Mouse (Mus musculus): Measurements from ENCODE around the gene Gm13694. TPM values are rescaled to one million over a fixed set of nuclear protein-coding genes. Genes with fewer than 3 reads are reported as not detected.
"Not testable (repeated sequence)": the region's sequence is repeated elsewhere in the genome, so short reads cannot be mapped to it uniquely, and the experiment has no call there.

Gm13694 gene
- under 1 TPM; 0.69 to 0.95 TPM for total RNA-seq (2021)
- long read RNA-seq, experiment 1, result 0 reads
- long read RNA-seq, experiment 2, result 0 reads

- intact Hi-C loops (cut with DNase I); H3K4me3 ChIP-seq; DNase-seq; H3K27ac ChIP-seq: not testable (repeated sequence)
Observed at GRCm38 (mm10) chr2:83978633-83979032, at the start of gene Gm13694. Gene Gm13694, plus strand, starts transcription at chr2:83978933.

- intact Hi-C loops (cut with DNase I), result no loop called here
- no peak for DNase-seq
- Histone ChIP-seq H3K27ac (no peak overlapping the region), H3K4me3 (no peak overlapping the region)
- no peak for TF ChIP-seq CTCF (IDR thresholded peaks at IDR 0.05)
Observed at GRCm38 (mm10) chr2:83929478-83930088, 49.1 kb upstream of the Gm13694 start.

GRCm38 (mm10) chr2:83940931-83941361 is 37.8 kb upstream of the Gm13694 start, which contains the start of gene Zswim2:
Gene Zswim2, minus strand, starts transcription at chr2:83941228.
- Histone ChIP-seq H3K4me3 (peak within 1 kb of the TSS; percentile 45), H3K27ac (no peak within 1 kb of the TSS)
- DNase-seq, result peak; percentile 17
- intact Hi-C loops (cut with DNase I), result no loop called here
- no peak for TF ChIP-seq CTCF (IDR thresholded peaks at IDR 0.05)

- intact Hi-C loops (cut with DNase I), result no loop called here
- no peak for DNase-seq
- H3K4me3 ChIP-seq, result peak overlapping the region; percentile 45; the same call in 1 of the 2 replicates
- H3K27ac ChIP-seq, result no peak overlapping the region
- no peak for TF ChIP-seq CTCF (IDR thresholded peaks at IDR 0.05)
Observed at GRCm38 (mm10) chr2:83941378-83941777, 37.4 kb upstream of the Gm13694 start.

GRCm38 (mm10) chr2:83941792-83942191 is 36.9 kb upstream of the Gm13694 start:
- no peak for TF ChIP-seq CTCF (IDR thresholded peaks at IDR 0.05)
- no peak for DNase-seq
- Histone ChIP-seq H3K4me3 (no peak overlapping the region), H3K27ac (no peak overlapping the region)
- intact Hi-C loops (cut with DNase I), result no loop called here

- intact Hi-C loops (cut with DNase I); H3K4me3 ChIP-seq; H3K27ac ChIP-seq; DNase-seq: not testable (repeated sequence)
Observed at GRCm38 (mm10) chr2:83955393-83955792, 23.3 kb upstream of the Gm13694 start, which contains the start of gene Gm13698. Gene Gm13698, plus strand, starts transcription at chr2:83955693.

DNA sequence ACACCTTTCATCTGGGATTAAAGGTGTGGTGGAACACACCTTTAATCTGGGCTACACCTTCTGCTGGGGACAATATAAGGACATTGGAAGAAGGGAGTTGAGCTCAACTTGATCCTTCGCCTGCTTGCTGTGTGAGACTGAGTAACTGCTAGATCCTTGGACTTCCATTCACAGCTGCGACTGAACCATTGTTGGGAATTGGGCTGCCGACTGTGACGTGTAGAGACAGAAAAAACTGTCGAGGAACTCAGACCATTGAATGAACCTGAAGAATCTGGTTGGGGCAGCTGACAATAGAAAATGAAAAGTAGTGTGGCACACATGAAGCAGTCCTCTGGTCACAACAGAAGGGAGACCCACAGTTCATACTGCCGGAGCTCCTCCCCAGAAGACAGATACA is 17.5 kb upstream of the Gm13694 start, which contains the start of gene Gm13693:
Gene Gm13693 (plus strand): TSS at position 301 of the 400 bp plus-strand sequence.
- H3K4me3 ChIP-seq; H3K27ac ChIP-seq; intact Hi-C loops (cut with DNase I); DNase-seq: not testable (repeated sequence)

DNA sequence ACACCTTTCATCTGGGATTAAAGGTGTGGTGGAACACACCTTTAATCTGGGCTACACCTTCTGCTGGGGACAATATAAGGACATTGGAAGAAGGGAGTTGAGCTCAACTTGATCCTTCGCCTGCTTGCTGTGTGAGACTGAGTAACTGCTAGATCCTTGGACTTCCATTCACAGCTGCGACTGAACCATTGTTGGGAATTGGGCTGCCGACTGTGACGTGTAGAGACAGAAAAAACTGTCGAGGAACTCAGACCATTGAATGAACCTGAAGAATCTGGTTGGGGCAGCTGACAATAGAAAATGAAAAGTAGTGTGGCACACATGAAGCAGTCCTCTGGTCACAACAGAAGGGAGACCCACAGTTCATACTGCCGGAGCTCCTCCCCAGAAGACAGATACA is 11.7 kb upstream of the Gm13694 start, which contains the start of gene Gm13695:
Gene Gm13695 (plus strand): TSS at position 301 of the 400 bp plus-strand sequence.
- DNase-seq; H3K27ac ChIP-seq; intact Hi-C loops (cut with DNase I); H3K4me3 ChIP-seq: not testable (repeated sequence)

GRCm38 (mm10) chr2:83972823-83973222 is 5.9 kb upstream of the Gm13694 start, which contains the start of gene Gm13696:
Gene Gm13696, plus strand, starts transcription at chr2:83973123.
- intact Hi-C loops (cut with DNase I); H3K27ac ChIP-seq; DNase-seq; H3K4me3 ChIP-seq: not testable (repeated sequence)

DNA sequence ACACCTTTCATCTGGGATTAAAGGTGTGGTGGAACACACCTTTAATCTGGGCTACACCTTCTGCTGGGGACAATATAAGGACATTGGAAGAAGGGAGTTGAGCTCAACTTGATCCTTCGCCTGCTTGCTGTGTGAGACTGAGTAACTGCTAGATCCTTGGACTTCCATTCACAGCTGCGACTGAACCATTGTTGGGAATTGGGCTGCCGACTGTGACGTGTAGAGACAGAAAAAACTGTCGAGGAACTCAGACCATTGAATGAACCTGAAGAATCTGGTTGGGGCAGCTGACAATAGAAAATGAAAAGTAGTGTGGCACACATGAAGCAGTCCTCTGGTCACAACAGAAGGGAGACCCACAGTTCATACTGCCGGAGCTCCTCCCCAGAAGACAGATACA is 5.7 kb downstream of the Gm13694 start, which contains the start of gene Gm13697:
Gene Gm13697 (plus strand): TSS at position 301 of the 400 bp plus-strand sequence.
- intact Hi-C loops (cut with DNase I); DNase-seq; H3K4me3 ChIP-seq; H3K27ac ChIP-seq: not testable (repeated sequence)

DNA sequence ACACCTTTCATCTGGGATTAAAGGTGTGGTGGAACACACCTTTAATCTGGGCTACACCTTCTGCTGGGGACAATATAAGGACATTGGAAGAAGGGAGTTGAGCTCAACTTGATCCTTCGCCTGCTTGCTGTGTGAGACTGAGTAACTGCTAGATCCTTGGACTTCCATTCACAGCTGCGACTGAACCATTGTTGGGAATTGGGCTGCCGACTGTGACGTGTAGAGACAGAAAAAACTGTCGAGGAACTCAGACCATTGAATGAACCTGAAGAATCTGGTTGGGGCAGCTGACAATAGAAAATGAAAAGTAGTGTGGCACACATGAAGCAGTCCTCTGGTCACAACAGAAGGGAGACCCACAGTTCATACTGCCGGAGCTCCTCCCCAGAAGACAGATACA is 11.5 kb downstream of the Gm13694 start, which contains the start of gene Gm13691:
Gene Gm13691 (plus strand): TSS at position 301 of the 400 bp plus-strand sequence.
- H3K27ac ChIP-seq; intact Hi-C loops (cut with DNase I); H3K4me3 ChIP-seq; DNase-seq: not testable (repeated sequence)

GRCm38 (mm10) chr2:83993639-83994255 is 15.0 kb downstream of the Gm13694 start:
- Histone ChIP-seq H3K27ac (peak overlapping the region; percentile 46), H3K4me3 (peak overlapping the region; percentile 60)
- intact Hi-C loops (cut with DNase I); DNase-seq: not testable (repeated sequence)

GRCm38 (mm10) chr2:83994526-83994925 is 15.8 kb downstream of the Gm13694 start:
- intact Hi-C loops (cut with DNase I); H3K4me3 ChIP-seq; H3K27ac ChIP-seq; DNase-seq: not testable (repeated sequence)

All from gastrocnemius, adult 2 months (tissue).